Mouse (Mus musculus) heart, postnatal 25 days (tissue): Measurements from ENCODE around the gene Ncl. TPM values are rescaled to one million over a fixed set of nuclear protein-coding genes. Genes with fewer than 3 reads are reported as not detected.

Experiments
- DNase-seq: peaks from one replicate; pipeline ENCODE4 v3.0.0; 2022; ENCODE audit warnings: low spot score
- intact Hi-C: fragments of 180-260 bp; cut with DNase I; formaldehyde crosslinking; loops from one replicate; pipeline ENCODE4 v1.15.1; 2025
- microRNA-seq: library from miRNA; unstranded; fragments of <30 nt; microRNA quantifications from one replicate; pipeline ENCODE4 v1.2.0, GENCODE M21; 2022
- total RNA-seq, 2 experiments: library from RNA; stranded (reverse); gene quantifications; 2 replicates each; pipeline ENCODE4 v1.2.3; 2021

The Ncl gene
- total RNA-seq, 2 experiments from 2014 or later = 102 to 113 TPM

- intact Hi-C loops = no loop called here
- no peak for DNase-seq
These were observed 59.1 kb downstream of the Ncl start for GRCm38 (mm10) chr1:86300093-86300492.

Small RNA genes within 50 kb of the gene (microRNA-seq; reads per million reads assigned to microRNA genes)
- gene mmu-mir-3535 = 18.9 reads per million, percentile 34 among the genes with 10 or more reads in this experiment

Other genes with a start within 250 kb of the Ncl start
- under 1 TPM; 0.10 to 0.20 TPM for gene Htr2b, start 247.4 kb downstream of the Ncl start, total RNA-seq
- under 1 TPM; 0.65 to 0.95 TPM for gene Gm21972, start 225.8 kb downstream of the Ncl start, total RNA-seq
- gene Armc9, start 204.6 kb downstream of the Ncl start, total RNA-seq = 1 to 10 TPM; 3.2 to 3.4 TPM
- under 1 TPM; 0.21 to 0.28 TPM for gene B3gnt7, start 56.6 kb downstream of the Ncl start, total RNA-seq
- gene Nmur1, start 66.8 kb upstream of the Ncl start, total RNA-seq = not detected
- gene Tex44, start 66.9 kb upstream of the Ncl start, total RNA-seq = not detected
- 100 to 1,000 TPM; 231 to 265 TPM for gene Ptma, start 167.3 kb upstream of the Ncl start, total RNA-seq
- 10 to 100 TPM; 43.5 to 45.6 TPM for gene Pde6d, start 223.2 kb upstream of the Ncl start, total RNA-seq
- gene Cops7b, start 223.5 kb upstream of the Ncl start, total RNA-seq = 10 to 100 TPM; 10.1 TPM